Mouse (Mus musculus) neural tube, embryonic 14.5 days (tissue): ENCODE data around the gene Tecr. TPM values are rescaled to one million over a fixed set of nuclear protein-coding genes. Genes with fewer than 3 reads are reported as not detected.

Experiments used
- ATAC-seq: fragments of 200-750 bp; cut with Nextera tagmentation; 2 replicates; pipeline ENCODE4 v1.8.0; 2017; ENCODE audit warnings: low read depth, mild to moderate bottlenecking, moderate TSS enrichment, moderate library complexity
- H3K27ac ChIP-seq: fragments of 300-500 bp; sonication (generic); 2 replicates; pipeline ENCODE4 v1.5.1; 2014; ENCODE audit warnings: low read depth, mild to moderate bottlenecking, control low read depth, low read length, moderate library complexity, mixed read lengths
- H3K27me3 ChIP-seq: fragments of 300-500 bp; sonication (generic); 2 replicates; pipeline ENCODE4 v1.6.1; 2014; ENCODE audit warnings: low read length; ENCODE audit not compliant: control insufficient read depth, insufficient read depth
- H3K36me3 ChIP-seq: fragments of 300-500 bp; sonication (generic); 2 replicates; pipeline ENCODE4 v1.6.1; 2014; ENCODE audit warnings: low read length, mixed read lengths; ENCODE audit not compliant: control insufficient read depth, insufficient read depth
- H3K4me1 ChIP-seq: fragments of 300-500 bp; sonication (generic); 2 replicates; pipeline ENCODE4 v1.6.1; 2014; ENCODE audit warnings: low read length; ENCODE audit not compliant: control insufficient read depth, insufficient read depth
- H3K4me2 ChIP-seq: fragments of 300-500 bp; sonication (generic); 2 replicates; pipeline ENCODE4 v1.6.1; 2014; ENCODE audit warnings: mild to moderate bottlenecking, low read depth, low read length, control low read depth
- H3K4me3 ChIP-seq: fragments of 300-500 bp; sonication (generic); 2 replicates; pipeline ENCODE4 v1.5.1; 2014; ENCODE audit warnings: low read depth, low read length, control low read depth, mixed read lengths
- H3K9ac ChIP-seq: fragments of 300-500 bp; sonication (generic); replicated peaks from 2 replicates; pipeline ENCODE4 v1.6.1; 2014; ENCODE audit warnings: low read depth, mild to moderate bottlenecking, control low read depth, low read length, mixed read lengths
- H3K9me3 ChIP-seq: fragments of 300-500 bp; sonication (generic); 2 replicates; pipeline ENCODE4 v1.6.1; 2016; ENCODE audit warnings: low read length; ENCODE audit not compliant: control insufficient read depth
- whole genome bisulfite sequencing: fragments of 180-500 bp; shearing (Covaris S2); extraction: QIAGEN DNeasy Blood & Tissue Kit; methylation state at CpG from one replicate; pipeline ENCODE4 v1.1.7; 2014; 5-methylcytosine and 5-hydroxymethylcytosine counted together
- polyA plus RNA-seq: library from polyadenylated mRNA; unstranded; fragments of >200 nt; fragmentation: Nextera tagmentation; extraction: Ambion mirVana; gene quantifications from 2 replicates; pipeline ENCODE4 v1.2.1, GENCODE M21; 2014

Tecr gene
- polyA plus RNA-seq, 1 experiment from 2014 or later, result 1,754 TPM

DNA sequence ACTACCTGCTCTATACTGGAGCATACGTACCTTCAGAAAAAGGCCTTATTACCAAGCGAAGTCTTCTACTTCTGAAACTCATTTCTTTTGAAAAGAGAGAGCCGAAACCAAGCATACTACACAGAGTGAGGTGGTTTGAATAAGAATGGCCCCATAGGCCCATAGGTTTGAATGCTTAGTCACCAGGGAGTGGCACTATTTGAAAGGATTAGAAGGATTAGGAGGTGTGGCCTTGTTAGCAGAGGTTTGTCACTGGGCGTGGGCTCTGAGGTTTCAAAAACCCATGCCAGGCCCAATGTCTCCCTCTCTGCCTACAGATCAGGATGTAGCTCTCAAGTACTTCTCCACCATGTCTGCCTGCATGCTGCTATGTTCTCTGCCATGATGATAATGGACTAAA lies 40.3 kb upstream of the Tecr start:
- H3K27ac ChIP-seq, result no peak overlapping the region
- ATAC-seq, result no peak
- H3K36me3 ChIP-seq, result no peaks in the 10 kb centered on the region
- no peaks in the 10 kb centered on the region for H3K27me3 ChIP-seq
- WGBS, result 96% methylated on average over 4 of the region's 4 CpGs
- no peak overlapping the region for H3K9ac ChIP-seq
- H3K4me2 ChIP-seq, result no peak overlapping the region
- H3K4me1 ChIP-seq, result peaks cover under 1% of the 10 kb centered on the region
- no peaks in the 10 kb centered on the region for H3K9me3 ChIP-seq
- no peak overlapping the region for H3K4me3 ChIP-seq

DNA sequence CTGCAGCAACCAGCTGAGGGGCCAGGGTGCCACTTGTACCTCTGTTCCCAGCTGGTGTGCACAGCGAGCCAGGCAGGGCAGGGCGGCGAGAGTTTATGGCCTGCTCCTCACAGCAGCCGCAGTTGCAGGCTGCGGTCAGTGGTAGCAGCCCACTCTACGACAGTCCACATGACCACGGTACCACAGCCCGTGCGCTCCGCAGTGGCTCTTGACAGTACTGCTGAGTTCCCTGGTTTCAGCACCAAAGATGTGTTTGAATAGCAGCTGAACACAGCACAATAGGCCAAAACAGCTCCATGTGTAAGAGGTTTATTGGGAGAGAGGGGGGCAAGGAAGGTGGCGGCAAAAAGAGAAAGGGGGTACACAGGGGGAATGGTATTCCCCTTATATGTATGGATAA lies 39.7 kb upstream of the Tecr start:
- Histone ChIP-seq H3K4me1 (no peaks in the 10 kb centered on the region), H3K27ac (no peak overlapping the region), H3K9ac (no peak overlapping the region), H3K27me3 (no peaks in the 10 kb centered on the region), H3K4me3 (no peak overlapping the region), H3K4me2 (no peak overlapping the region), H3K9me3 (no peaks in the 10 kb centered on the region), H3K36me3 (no peaks in the 10 kb centered on the region)
- WGBS, result 94% methylated on average over 11 of the region's 11 CpGs
- ATAC-seq, result no peak

DNA sequence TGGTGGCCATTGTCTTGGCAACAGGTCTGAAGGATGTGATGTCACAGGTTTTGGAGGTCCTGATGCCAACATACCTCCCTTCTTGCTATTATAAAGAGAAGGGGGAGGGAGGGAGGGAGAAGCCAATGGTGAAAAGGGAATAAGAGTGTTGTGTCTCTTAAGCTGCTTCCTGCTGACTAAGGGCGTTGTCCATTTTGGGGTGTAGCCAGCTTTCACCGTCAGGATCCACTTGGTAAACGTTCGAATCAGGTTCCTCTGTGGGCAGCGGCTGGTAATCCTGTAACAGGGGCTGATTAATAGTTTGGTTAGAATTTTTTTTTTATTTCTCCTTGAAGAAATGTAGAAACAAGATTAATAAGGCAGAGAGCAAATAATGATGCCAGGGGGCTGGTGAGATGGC lies 31.9 kb upstream of the Tecr start:
- Histone ChIP-seq H3K9ac (no peak overlapping the region), H3K36me3 (no peaks in the 10 kb centered on the region), H3K27ac (no peak overlapping the region), H3K4me2 (no peak overlapping the region), H3K9me3 (no peaks in the 10 kb centered on the region; the same call in 1 of the 2 replicates), H3K4me3 (no peak overlapping the region), H3K4me1 (no peaks in the 10 kb centered on the region), H3K27me3 (no peaks in the 10 kb centered on the region)
- no peak for ATAC-seq
- 77% methylated on average over 5 of the region's 5 CpGs for WGBS

DNA sequence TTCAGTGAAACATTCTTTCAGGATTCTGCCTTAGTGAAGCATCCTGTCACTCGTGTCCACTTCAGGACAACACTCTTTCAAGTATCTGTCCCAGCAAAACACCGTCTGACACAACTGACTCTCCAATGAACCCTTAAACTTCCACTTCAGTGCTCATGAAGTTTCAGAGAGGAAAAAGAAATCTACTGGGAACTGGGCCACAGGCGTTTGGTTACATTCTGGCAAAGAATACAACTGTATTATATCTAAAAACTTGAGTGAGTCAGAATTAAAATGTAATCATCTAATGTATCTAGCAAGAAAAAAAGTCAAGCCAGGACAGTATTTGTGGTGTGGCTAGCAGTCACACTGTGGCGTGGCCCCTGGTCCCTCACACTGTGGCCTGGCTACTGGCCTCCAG lies 31.1 kb upstream of the Tecr start:
- no peaks in the 10 kb centered on the region; the same call in 1 of the 2 replicates for H3K9me3 ChIP-seq
- H3K27ac ChIP-seq, result no peak overlapping the region
- H3K4me2 ChIP-seq, result no peak overlapping the region
- no peak overlapping the region for H3K4me3 ChIP-seq
- ATAC-seq, result no peak
- no peaks in the 10 kb centered on the region for H3K4me1 ChIP-seq
- no peak overlapping the region for H3K9ac ChIP-seq
- no peaks in the 10 kb centered on the region for H3K27me3 ChIP-seq
- 74% methylated on average over 4 of the region's 4 CpGs for WGBS
- no peaks in the 10 kb centered on the region for H3K36me3 ChIP-seq

GRCm38 (mm10) chr8:83632083-83632707 lies 24.4 kb upstream of the Tecr start:
- ATAC-seq, result no peak

GRCm38 (mm10) chr8:83625676-83626299 lies 18.0 kb upstream of the Tecr start:
- H3K4me2 ChIP-seq, result no peak overlapping the region
- H3K9ac ChIP-seq, result no peak overlapping the region
- H3K4me1 ChIP-seq, result no peaks in the 10 kb centered on the region
- H3K9me3 ChIP-seq, result no peaks in the 10 kb centered on the region
- H3K36me3 ChIP-seq, result no peaks in the 10 kb centered on the region
- H3K27ac ChIP-seq, result no peak overlapping the region
- ATAC-seq, result no peak
- H3K27me3 ChIP-seq, result no peaks in the 10 kb centered on the region
- H3K4me3 ChIP-seq, result no peak overlapping the region
- WGBS, result 94% methylated on average over 6 of the region's 6 CpGs

More at GRCm38 (mm10) chr8:83632083-83632707, 24.4 kb upstream of the Tecr start:
- H3K27me3 ChIP-seq, result no peaks in the 10 kb centered on the region
- WGBS, result 88% methylated on average over 7 of the region's 7 CpGs
- no peak overlapping the region for H3K4me3 ChIP-seq
- H3K36me3 ChIP-seq, result no peaks in the 10 kb centered on the region
- no peak overlapping the region for H3K9ac ChIP-seq
- no peaks in the 10 kb centered on the region; the same call in 1 of the 2 replicates for H3K9me3 ChIP-seq
- H3K4me1 ChIP-seq, result no peaks in the 10 kb centered on the region
- no peak overlapping the region for H3K4me2 ChIP-seq
- H3K27ac ChIP-seq, result no peak overlapping the region

DNA sequence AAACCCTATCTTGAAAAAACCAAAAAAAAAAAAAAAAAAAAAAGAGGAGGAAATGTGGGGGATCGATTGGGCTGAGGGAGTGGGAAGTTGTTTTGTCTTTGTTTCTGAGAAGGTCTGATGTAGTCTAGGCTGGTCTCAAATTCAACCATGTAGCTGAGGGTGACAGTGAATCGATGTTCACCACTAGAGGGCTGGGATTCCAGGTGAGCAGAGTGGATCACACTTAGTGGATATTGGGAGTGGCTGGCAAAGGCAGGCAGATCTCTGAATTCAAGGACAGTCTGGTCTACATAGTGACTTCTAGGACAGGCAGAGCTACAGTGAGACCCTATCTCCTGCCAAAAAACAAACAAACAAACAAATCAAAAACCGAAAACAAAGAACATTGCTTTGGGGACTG lies 17.0 kb upstream of the Tecr start:
- Histone ChIP-seq H3K9ac (no peak overlapping the region), H3K4me1 (no peaks in the 10 kb centered on the region), H3K4me3 (no peak overlapping the region), H3K27me3 (no peaks in the 10 kb centered on the region), H3K27ac (no peak overlapping the region), H3K4me2 (no peak overlapping the region), H3K36me3 (no peaks in the 10 kb centered on the region), H3K9me3 (no peaks in the 10 kb centered on the region)
- WGBS, result 47% methylated on average over 3 of the region's 3 CpGs
- ATAC-seq, result no peak

DNA sequence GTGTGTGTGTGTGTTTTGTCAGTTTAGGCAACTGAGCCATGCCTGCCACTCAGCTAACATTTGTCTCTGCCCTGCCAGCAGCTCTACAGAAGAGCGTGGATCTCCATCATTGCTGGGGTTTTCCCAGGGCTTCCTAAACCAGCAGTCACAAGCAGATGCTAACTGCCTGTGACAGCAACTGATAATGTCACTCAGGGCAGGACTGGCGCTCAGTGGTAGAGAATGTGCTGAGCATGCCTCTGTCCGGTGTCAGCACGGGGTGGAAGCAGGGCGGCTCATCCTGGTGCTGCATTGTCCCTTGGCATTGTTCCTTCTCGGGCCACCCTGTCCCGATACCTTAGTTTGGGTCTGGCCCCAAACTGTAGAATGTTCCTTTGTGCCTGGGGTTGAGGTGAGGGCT lies 15.8 kb upstream of the Tecr start:
- Histone ChIP-seq H3K9ac (no peak overlapping the region), H3K27me3 (no peaks in the 10 kb centered on the region), H3K9me3 (no peaks in the 10 kb centered on the region), H3K4me1 (no peaks in the 10 kb centered on the region), H3K4me2 (no peak overlapping the region), H3K27ac (no peak overlapping the region), H3K36me3 (no peaks in the 10 kb centered on the region), H3K4me3 (no peak overlapping the region)
- WGBS, result 90% methylated on average over 7 of the region's 7 CpGs
- no peak for ATAC-seq

- no peaks in the 10 kb centered on the region for H3K4me1 ChIP-seq
- H3K9ac ChIP-seq, result no peak overlapping the region; the same call in 1 of the 2 replicates
- H3K4me2 ChIP-seq, result peak overlapping the region; percentile 59
- 11% methylated on average over 23 of the region's 23 CpGs for WGBS
- H3K36me3 ChIP-seq, result no peaks in the 10 kb centered on the region
- no peaks in the 10 kb centered on the region for H3K27me3 ChIP-seq
- peak; percentile 97 for ATAC-seq
- H3K4me3 ChIP-seq, result peak overlapping the region; percentile 27
- no peaks in the 10 kb centered on the region for H3K9me3 ChIP-seq
- peak overlapping the region; percentile 30; the same call in 1 of the 2 replicates for H3K27ac ChIP-seq
Observed at GRCm38 (mm10) chr8:83622389-83622989, 14.7 kb upstream of the Tecr start.
